Mouse (Mus musculus): ENCODE results near the gene Npas3. TPM values are rescaled to one million over a fixed set of nuclear protein-coding genes. Genes with fewer than 3 reads are reported as not detected.
A peak's percentile ranks its signal among the peaks of the same experiment; 100 is the strongest.

The Npas3 gene
- total RNA-seq, 1 experiment from 2014 or later = 1.6 TPM

DNA sequence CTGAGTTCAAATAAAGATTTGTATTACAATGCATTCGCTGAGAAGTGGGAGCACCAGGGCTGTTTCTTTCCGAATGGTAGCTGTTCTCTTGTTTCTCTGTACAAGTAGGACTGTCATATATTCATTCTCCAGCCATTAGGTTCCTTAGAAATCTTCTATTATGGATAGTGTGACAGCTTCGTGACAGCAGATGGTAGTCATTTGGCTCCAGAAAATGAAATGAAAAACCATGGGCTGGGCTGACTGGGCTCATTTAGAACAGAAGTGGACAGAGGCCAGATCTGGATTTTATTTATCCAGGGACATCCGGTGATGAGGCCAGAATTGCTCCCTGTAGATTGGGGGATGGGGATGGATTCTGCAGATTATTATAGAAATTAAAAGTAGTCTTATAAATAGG, 621.5 kb downstream of the Npas3 start:
- DNase-seq = no peak

DNA sequence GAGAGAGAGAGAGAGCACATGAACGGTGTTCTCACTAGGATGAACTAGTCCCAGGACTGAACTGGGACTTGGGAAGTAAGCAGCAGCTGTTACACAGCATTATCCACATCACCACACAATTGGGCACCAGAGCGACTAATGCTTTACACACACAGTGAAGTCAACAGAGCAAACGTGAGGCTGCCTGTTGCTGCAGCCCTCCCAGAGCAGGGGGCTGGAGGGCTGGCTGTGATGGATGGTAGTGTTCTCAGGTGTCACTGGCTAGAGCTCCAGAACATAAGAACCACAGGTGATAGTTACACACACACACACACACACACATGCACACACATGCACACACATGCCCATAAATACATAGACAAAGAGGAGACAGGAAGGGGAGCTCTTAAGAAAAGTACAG, 626.7 kb downstream of the Npas3 start:
- DNase-seq = no peak

DNA sequence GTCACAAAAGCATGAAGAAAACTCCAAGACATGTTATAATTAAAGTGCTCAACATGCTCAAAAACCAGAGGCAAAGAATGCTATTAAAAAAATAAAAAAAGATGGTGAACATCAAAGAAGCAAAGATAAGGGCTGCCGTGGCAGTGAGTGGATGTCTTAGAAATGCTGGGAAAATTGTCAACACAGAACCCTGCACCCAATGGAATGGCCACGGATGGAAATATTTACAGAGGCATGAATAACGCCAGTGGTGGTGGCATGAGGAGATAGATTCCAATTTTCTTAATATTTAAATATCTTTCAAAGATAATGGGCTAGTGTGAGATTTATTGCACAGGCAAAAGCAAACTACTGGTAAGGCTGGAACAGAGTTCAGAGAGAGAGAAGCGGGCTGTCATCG, 628.2 kb downstream of the Npas3 start:
- DNase-seq = no peak

DNA sequence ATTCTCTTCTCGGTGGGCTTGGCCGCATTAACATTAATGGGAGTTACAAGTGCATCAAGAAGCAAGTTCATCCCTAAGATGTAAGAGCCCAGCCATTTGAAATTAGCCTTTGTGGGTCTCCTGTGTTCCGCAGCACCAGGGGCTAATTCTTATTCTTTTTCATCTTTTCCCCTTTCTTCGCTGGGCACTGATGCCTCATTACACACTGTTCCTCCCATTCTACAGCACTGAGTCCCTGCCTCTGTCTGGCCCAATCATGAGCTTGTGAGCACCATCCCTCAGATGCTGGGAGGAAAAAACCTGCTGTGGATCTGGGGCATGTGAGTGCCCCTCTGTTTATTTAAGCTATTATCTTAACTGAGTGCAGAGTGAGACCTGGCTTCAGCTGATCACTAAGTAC, 633.2 kb downstream of the Npas3 start:
- no peak for DNase-seq

DNA sequence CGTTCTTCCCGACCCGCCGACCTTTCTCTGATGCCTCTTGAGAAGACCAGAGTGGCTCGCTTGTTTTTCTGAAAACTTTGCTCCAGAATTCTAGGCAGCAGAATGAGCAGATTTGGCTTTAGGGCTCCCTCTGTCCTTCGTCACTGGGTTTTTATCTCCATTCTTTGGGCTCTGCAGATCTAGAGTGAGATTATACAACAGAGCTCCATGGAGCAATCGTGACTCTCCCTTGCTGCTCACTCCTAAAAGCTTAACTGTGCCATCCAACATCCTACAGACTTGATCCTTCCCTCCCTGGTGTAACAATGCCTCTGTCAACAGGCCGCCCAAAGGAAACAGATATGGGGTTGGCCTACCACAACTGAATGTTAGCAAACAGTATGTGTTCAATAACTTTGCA, 634.4 kb downstream of the Npas3 start:
- no peak for DNase-seq

DNA sequence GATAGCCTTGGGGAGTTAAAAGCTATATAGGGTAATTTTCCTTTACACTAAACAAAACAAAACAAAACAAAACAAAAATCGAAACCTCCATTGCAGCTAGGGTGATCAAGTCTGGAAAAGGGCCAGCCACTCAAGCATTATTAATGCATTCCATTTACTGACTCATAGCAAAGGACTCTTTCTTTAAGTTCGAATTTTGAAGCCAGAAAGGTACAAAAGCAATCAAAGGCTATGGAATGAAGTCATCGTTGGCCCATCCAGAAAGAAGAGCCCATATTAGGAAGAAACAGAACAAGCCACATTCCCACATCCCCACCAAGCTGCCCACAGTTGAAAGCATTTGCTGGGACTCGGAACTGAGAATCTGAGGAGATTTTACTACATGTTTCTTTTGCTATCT, 640.1 kb downstream of the Npas3 start:
- no peak for DNase-seq

DNA sequence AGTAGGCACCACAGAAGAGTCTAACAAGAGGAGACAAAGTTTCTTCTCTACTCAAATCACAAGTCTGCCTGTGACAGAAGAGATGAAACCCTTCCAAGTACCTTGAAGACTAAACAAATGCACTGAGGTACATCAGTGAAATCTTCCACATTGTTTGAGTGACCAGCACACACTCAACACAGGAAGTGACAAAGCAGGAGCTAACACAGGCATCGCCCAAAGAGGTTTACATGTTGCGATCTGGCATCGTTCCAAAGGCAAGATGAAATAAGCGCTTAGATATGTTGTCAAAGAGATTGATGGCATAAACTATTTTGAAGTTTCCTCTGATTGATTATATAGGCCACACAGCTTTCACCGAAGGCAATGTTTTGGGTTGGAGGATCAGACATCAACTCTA, 647.4 kb downstream of the Npas3 start:
- DNase-seq = no peak

DNA sequence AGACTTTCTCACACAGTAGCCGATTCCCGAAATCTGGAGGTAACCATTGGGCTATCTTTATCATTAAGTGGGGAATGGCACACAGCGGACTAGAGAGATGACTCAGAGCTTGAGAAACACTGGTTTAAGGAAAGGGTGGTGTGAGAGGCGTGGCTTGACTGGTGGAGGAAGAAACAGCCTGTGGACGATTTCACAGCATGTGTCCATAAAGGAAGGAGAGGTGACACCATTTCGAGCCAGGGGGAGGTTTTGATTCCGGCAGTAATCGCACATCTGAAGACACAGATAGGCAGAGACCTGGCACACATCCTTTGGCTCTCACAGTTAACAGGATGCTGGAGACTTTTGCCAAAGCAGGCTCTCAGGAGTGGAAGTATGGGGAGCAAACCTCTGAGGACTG, 660.3 kb downstream of the Npas3 start:
- no peak for DNase-seq

DNA sequence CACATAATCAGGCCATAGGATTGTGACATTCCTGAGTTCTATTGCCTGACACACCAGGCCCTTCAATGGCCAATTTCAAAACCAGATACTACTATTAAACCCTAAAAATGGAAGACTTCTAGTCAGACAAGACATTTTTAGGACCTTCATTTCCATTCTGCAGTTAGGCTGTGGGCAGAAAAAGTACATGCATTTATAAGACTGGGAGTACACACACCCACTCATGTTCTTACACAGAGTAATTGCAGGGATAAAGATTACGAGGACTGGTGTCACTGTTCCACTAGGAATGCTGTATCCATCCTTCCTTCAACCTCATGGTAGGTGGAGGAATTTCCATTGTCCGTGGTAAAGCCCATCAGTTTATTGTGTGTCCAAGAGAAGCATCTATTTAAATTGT, 661.7 kb downstream of the Npas3 start:
- DNase-seq = no peak

DNA sequence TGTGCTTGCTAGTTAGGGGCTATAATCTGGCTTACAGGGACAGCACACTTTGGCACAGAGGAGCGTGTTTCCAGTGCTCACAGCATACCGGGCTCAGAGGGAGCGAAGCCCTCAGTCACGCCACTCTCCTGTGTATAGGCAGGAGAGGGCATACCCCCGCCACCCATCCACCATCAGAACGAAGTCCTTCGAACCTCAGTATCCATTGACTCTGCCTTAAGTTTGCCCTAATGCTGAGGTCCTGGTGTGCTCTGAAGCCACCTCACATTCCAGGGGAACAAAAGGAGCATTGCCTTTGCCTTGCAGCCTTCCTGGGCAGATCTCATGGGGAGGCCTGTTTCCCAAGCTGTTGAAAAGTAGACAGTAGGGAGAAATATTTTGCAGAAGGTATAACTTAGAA, 673.7 kb downstream of the Npas3 start:
- no peak for DNase-seq

DNA sequence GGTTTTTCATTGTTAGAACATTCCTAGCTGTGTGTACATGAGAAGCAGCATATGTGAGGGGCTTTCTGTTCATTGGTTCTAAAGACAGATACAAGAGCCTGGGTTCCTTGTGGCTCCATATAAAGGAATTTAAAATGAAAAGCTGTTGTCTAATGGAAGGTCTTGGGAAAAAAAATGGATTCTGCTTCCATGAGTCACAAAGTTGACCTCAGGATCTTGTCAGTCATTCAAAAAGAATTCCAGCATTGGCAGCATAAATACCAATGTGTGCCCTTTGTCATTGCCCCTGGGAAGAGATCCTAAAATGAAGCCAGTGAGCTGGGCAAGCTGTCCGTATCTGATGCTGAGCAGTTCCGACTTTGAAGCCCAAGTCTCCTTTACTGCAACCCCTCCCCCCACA, 700.3 kb downstream of the Npas3 start:
- DNase-seq = peak; percentile 5

DNA sequence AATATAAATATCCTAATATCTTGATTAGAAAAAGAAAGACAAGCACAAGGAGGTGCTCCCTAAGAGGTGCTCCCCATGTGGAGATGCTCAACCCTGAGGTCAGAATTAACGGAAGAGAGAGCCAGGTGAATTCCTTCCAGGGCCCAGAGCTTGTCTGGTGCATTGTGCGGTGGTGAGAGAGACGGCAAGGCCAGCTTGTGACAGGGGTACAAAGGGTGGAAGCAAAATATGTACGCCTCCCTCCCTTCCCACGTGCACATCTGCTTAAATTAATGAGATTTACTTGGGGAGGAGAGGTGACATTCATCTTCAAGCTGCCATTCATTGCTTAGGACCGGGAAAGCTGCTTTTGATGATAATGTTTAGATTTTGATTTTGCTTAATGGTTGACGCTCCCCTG, 713.5 kb downstream of the Npas3 start:
- DNase-seq = no peak

DNA sequence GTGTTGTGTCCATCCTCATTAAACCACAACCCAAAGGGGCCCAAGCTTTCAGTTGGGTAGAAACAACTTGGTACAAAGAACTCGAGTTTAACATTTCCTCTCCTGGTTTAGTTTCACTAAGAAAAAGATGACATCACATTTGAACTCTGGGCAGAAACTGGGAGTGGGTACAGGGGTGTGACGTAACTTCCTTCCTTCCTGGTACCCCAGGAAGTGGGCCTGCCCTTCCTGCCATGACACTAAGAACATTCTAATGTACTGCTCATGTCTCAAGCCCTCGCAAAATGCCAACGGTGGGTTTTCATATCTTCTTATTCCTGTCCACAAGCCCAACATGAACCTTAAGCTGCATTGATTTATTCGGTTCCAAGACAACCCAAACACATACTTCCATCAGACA, 715.1 kb downstream of the Npas3 start:
- DNase-seq = no peak

DNA sequence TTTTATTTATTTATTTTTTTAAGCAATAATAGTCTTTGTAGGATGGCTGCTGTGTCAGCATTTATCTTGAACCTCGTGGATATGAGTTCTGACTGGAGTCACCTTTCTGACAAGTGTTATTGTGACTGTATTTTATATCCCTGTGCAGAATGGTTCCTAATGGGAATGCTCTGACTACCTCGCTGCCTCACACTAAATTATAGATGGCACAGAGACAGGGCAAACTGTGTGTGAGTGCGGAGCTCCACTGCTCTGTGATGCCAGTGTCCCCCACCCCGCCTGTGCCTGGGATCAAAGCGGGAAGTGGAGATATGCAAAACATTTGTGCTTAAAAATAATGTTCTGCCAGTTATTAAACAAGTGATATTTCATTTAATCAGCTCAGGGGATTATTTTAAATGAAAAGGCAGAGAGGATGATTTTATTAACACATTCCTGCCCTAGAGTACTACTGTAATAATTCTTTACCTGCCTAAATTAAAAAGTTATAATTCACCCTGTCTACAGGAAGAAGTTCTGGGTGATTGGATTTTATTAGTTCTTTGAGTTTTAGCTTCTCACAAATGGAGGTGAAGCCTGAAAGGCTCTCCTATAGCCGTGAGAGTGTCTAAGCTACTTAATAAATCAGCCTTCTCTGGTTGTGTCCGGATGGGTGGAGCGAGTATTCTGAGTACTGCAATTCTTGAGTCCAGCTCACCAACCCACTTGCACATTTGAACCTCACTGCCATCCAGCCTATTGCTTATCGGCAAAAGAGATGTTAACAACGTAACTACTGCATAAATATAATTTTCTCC, 721.1 kb downstream of the Npas3 start:
- no peak for DNase-seq

DNA sequence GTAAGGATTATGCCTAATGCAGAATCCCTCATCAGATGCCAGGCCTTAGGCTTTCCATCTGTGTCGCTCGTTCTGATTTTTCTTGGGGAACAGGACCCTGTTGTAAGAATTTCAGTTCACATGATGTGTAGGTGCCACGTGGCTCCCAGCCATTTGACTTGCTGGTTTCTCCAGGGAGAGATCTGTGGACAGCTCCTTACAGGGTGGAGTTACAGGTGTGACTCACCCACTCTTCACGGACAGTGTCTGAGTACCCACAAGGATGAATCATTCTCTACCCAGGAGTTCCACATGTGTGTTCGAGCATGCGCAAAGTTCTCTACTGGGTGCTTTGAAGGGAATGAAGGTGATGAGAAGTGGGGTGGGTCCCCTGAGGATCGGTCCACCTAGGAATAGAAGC, 722.2 kb downstream of the Npas3 start:
- DNase-seq = peak; percentile 38

DNA sequence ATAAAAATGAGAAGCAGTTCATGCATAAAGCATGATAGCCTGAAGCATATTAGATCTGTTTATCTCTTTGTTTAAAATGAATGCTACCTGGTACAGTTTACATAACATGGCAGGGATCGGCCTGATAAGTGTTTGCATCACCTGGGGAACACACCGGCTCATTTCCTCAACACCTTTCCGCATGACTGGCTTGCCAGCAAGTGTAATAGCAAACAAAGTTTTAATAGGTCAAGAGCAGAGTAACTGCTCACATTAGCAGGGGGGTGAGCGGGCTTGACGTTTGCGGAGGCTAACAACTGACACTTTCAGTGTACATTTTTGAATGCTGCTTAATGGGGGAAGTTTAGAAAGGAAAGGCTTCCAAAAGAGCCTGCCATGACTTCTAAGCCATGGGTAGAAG, 724.9 kb downstream of the Npas3 start:
- no peak for DNase-seq

DNA sequence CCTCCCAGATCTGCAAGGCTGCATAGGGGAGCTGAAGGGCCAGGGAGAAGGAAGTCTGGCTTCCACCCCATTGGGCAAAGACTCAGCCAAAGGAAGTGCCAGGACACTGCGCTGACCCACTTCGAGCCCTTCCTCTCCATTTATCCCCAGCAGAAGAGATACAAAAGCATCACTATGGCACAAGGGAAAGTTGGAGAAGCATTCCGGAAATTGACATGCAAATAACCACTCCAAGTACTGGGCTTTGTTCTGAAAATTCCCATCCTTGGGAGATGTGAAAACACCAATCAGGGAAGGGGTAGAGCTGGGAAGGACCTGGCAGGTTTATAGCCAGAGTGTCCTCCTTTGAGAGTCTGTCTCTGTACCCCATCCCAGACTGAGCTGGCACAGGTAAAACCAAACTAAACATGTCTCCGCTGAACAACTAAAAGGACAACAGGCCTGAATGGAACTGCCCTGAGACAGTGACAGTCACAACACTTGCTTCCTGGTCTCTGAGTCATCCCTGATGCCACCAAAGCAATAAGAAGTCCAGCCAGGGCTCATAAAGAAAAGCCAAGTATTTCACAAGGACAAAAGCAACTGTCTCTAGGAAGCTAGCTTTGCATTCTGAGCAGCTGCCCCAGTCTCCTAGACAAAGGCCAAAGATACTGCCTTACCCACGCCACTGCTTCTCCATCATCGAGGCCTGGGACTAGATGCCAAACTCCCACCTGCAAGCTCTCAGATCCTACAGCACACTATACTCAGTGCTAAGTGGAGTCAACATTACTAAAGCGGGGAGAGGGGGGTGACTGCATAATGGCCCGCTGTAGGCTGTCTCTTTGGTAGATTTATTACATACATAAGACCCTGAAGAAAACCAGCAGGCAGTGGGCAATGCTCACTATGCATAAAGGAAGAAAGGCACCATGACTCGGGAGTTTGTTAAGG, 733.4 kb downstream of the Npas3 start:
- no peak for DNase-seq

DNA sequence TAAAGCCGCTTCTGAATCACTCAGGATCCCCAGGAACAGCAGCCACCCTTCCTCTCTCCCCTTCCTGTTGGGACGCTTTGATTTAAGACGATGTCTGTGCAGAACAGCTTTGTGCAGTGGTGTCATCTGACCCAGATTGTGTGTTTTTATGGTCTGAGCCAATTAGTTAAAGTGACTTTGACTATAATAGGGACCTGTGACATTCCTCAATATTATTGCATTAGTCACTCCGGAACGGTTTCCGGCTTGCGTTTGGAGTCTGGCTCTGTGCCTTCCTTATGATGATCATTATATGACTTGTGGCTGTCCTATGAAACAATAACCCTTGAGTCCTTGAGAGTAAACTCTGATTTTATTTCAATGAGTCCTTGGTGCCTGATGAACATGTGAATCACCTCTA, 735.5 kb downstream of the Npas3 start:
- peak; percentile 64 for DNase-seq

DNA sequence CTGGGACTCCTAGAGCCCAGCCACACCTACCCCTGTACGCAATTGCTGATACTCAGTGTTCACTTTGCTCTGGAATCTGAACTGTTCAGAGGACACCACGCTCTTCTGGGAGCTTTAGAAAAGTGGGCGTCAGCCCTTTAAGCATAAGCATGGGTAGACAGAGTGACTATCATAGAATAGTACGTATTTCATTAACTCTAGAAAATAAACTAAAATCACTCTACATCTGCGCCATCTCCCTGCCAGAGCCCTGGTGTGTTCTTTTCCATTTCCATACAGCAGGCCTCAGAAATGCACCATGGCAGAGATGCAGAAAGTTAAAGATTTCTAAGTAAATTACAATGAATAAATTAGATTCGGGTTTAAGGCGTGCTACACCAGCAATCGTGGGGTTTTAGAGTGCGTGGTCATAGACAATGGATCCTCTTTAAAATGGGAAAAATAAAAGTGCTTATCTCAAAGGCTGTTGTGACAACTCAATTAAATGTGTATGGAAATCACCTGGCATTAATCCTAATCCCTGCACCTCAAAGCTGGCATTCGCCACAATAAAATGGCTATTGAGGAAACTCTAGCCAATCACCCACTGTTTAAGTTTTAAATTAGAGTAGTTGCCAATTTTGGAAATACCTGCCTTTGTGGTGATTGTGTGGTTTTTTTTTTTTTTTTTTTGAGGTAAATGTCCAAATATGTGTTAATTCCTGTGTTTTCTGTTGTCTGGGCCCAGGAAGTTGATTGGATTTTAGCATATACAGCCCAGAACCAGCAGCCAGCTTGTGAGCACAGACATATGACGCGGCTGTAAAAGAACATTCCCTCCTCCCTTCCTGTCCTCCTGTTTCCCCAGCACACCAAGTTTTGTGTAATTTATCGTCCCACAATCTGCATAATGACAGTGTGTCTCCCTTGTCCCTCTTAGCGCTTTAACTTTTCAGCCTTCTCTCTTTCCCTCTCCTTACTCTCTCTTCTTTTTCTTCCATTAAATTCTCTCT, 737.7 kb downstream of the Npas3 start:
- no peak for DNase-seq

DNA sequence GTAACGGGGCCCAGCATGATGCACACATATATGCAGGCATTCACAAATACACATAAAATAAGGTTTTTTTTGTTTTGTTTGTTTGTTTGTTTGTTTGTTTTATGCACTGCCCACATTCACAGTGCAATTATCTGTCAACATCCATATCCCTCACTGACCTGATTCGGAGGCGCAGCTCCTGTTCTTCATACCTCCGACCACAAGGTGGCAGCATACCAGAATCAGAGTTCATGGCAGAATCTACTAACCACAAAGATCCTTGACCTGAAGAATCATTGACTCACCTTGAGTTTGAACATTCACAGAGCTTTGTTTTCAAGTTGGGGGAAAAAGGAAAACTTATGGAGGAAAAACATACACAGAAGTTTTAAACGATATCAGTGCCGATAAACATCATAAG, 743.9 kb downstream of the Npas3 start:
- DNase-seq = peak; percentile 42

DNA sequence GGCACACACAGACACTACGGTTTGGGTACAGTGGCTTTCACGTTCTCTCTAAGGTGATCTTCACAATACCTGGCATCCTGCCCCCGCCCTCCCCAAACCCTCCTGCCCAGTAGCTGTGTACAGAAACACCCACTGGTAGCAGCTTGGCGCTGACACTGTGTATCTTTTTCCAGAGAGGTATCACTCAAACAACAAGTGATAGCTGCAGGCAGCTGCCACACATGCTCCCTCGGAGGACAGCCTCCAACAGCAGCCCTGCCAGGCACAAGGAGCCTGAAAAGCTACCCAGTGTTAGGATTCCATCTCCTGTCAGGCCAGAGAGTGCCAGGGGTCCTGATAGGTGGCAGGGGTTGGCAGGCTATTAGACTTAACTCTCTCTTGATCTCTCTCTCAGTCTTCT, 747.2 kb downstream of the Npas3 start:
- DNase-seq = no peak

DNA sequence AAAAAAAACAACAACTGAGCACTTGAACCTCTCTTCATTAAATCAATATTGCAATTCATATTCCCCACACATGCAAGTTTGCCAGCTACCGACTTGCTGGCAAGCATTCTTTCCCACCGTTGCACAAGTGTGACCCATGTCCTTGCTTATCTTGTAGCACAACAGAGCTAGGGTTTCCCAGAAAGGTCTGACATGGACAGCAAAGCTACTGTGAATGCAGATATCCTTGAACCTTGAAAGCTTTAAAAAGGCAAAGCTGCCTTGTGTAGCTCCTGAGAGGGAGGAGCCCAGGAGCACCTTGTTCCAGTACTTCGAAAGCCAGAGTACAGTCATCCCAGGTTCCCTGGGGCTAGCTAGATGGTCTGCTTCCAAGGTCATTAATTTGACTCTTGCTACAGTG, 748.7 kb downstream of the Npas3 start:
- DNase-seq = peak; percentile 27
